In genomic region chr4:128709781-128710166, GRCm38 (mm10) we compare ENCODE assay signal across 12 mouse cellular contexts. TPM values are rescaled to one million over a fixed set of nuclear protein-coding genes. Genes with fewer than 3 reads are reported as not detected.
"Had no signal": no experiment of that assay in that cellular context is flagged by ENCODE, and none has a peak within 500 bp of the region (broad histone marks: within the 10 kb centered on the region; RNA-seq: fewer than 3 reads in every experiment).

No protein-coding gene starts in this region.

- H3K9me3 ChIP-seq: liver, embryonic 13.5 days; neural tube, embryonic 12.5 days had no signal

- H3K4me3 ChIP-seq: layer of hippocampus, adult 2 months; liver, embryonic 13.5 days; neural tube, embryonic 12.5 days had no signal

- H3K9ac ChIP-seq: liver, embryonic 13.5 days; neural tube, embryonic 12.5 days had no signal

- DNase-seq: kidney, postnatal 25 days; layer of hippocampus, adult 9-11 months; lung, adult 2 months; lung, postnatal 14 days; midbrain, embryonic 14.5 days; thymus, adult 18-20 months; thymus, postnatal 36 days had no signal

- H3K4me2 ChIP-seq: liver, embryonic 13.5 days; neural tube, embryonic 12.5 days had no signal

- H3K27ac ChIP-seq: kidney, postnatal 0 days; layer of hippocampus, adult 2 months; liver, embryonic 13.5 days; neural tube, embryonic 12.5 days had no signal

- H3K36me3 ChIP-seq: liver, embryonic 13.5 days had no signal

RNA-seq across cellular contexts. Expression of gene A3galt2, which starts 45.4 kb away (rescaled TPM):
- total RNA-seq: megakaryocyte progenitor cell, adult 5-6 weeks had no signal
- polyA plus RNA-seq: liver, embryonic 13.5 days had no signal
